Mouse (Mus musculus): ENCODE results near the gene Ifit2.

Gene Ifit2

GRCm38 (mm10) chr19:34550534-34551223 is at the start of gene Ifit2:
Ifit2 (plus strand) TSS chr19:34550694.
- peak; percentile 76 for DNase-seq (ENCODE audit: low spot score)

GRCm38 (mm10) chr19:34500763-34501162 is 49.7 kb upstream of the Ifit2 start:
- peak; percentile 78 for DNase-seq (ENCODE audit: low spot score)

GRCm38 (mm10) chr19:34505161-34505721 is 45.3 kb upstream of the Ifit2 start:
- no peak for DNase-seq (ENCODE audit: low spot score)

GRCm38 (mm10) chr19:34510717-34511116 is 39.8 kb upstream of the Ifit2 start:
- no peak for DNase-seq (ENCODE audit: low spot score)

GRCm38 (mm10) chr19:34511528-34511927 is 39.0 kb upstream of the Ifit2 start:
- DNase-seq (ENCODE audit: low spot score): no peak

GRCm38 (mm10) chr19:34515681-34516080 is 34.8 kb upstream of the Ifit2 start:
- DNase-seq (ENCODE audit: low spot score): no peak

GRCm38 (mm10) chr19:34516346-34516745 is 34.1 kb upstream of the Ifit2 start:
- DNase-seq (ENCODE audit: low spot score): no peak

- DNase-seq (ENCODE audit: low spot score): no peak
These were observed 33.3 kb upstream of the Ifit2 start for GRCm38 (mm10) chr19:34517197-34517596.

- no peak for DNase-seq (ENCODE audit: low spot score)
These were observed 32.5 kb upstream of the Ifit2 start for GRCm38 (mm10) chr19:34517812-34518594.

- DNase-seq (ENCODE audit: low spot score): no peak
These were observed 31.7 kb upstream of the Ifit2 start for GRCm38 (mm10) chr19:34518786-34519185.

- no peak for DNase-seq (ENCODE audit: low spot score)
These were observed 30.8 kb upstream of the Ifit2 start for GRCm38 (mm10) chr19:34519646-34520045.

GRCm38 (mm10) chr19:34520051-34520450 is 30.4 kb upstream of the Ifit2 start:
- DNase-seq (ENCODE audit: low spot score): no peak

GRCm38 (mm10) chr19:34521361-34521760 is 29.1 kb upstream of the Ifit2 start:
- no peak for DNase-seq (ENCODE audit: low spot score)

GRCm38 (mm10) chr19:34521978-34522377 is 28.5 kb upstream of the Ifit2 start:
- DNase-seq (ENCODE audit: low spot score): no peak

GRCm38 (mm10) chr19:34523106-34523725 is 27.3 kb upstream of the Ifit2 start:
- no peak for DNase-seq (ENCODE audit: low spot score)

GRCm38 (mm10) chr19:34524646-34525045 is 25.8 kb upstream of the Ifit2 start:
- no peak for DNase-seq (ENCODE audit: low spot score)

GRCm38 (mm10) chr19:34526321-34526923 is 24.1 kb upstream of the Ifit2 start:
- peak; percentile 36 for DNase-seq (ENCODE audit: low spot score)

- peak; percentile 86 for DNase-seq (ENCODE audit: low spot score)
These were observed 23.4 kb upstream of the Ifit2 start, which contains the start of gene Lipa for GRCm38 (mm10) chr19:34526941-34527682. Lipa (minus strand) TSS chr19:34527474.

- no peak for DNase-seq (ENCODE audit: low spot score)
These were observed 18.3 kb upstream of the Ifit2 start for GRCm38 (mm10) chr19:34532061-34532751.

GRCm38 (mm10) chr19:34539422-34539821 is 11.1 kb upstream of the Ifit2 start:
- no peak for DNase-seq (ENCODE audit: low spot score)

- no peak for DNase-seq (ENCODE audit: low spot score)
These were observed 4.3 kb upstream of the Ifit2 start for GRCm38 (mm10) chr19:34546211-34546610.

Measured in c-Kit-positive CD71-positive TER-119-positive erythroid progenitor cells, embryonic 14.5 days (primary cell).